Mouse (Mus musculus): Measurements from ENCODE around the gene Thy1.

DNA sequence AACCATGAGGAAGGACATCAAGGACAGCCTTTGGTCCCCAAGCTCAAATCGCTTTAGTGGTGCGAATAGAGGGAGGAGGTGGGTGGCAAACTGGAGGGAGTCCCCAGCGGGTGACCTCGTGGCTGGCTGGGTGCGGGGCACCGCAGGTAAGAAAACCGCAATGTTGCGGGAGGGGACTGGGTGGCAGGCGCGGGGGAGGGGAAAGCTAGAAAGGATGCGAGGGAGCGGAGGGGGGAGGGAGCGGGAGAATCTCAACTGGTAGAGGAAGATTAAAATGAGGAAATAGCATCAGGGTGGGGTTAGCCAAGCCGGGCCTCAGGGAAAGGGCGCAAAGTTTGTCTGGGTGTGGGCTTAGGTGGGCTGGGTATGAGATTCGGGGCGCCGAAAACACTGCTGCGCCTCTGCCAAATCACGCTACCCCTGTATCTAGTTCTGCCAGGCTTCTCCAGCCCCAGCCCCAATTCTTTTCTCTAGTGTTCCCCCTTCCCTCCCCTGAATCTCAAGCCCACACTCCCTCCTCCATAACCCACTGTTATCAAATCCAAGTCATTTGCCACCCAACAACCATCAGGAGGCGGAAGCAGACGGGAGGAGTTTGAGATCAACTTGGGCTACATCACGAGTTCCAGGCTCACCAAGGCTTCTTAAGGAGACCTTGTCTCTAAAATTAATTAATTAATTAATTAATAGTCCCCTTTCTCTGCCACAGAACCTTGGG is 683 bp downstream of the Thy1 start:
- TF ChIP-seq POLR2A (IDR thresholded peaks at IDR 0.05; ENCODE audit: insufficient read depth, low read depth, low read length) (no peak), CTCF (IDR thresholded peaks at IDR 0.05; ENCODE audit: insufficient read depth, low read depth, low read length) (no peak)

All from olfactory bulb, adult 2 months (tissue).